Mouse (Mus musculus) C2C12 (cell line): ENCODE results near the gene Dhrs9. TPM values are rescaled to one million over a fixed set of nuclear protein-coding genes. Genes with fewer than 3 reads are reported as not detected.
A peak's percentile ranks its signal among the peaks of the same experiment; 100 is the strongest.

ENCODE experiments used
- H3K27me3 ChIP-seq: one replicate; pipeline ENCODE4 v1.6.1; 2011; ENCODE audit not compliant: control insufficient read depth, insufficient read depth, insufficient read length
- H3K36me3 ChIP-seq: one replicate; pipeline ENCODE4 v1.6.1; 2011; ENCODE audit not compliant: control insufficient read depth, insufficient read depth
- H3K4me3 ChIP-seq: one replicate; pipeline ENCODE4 v1.5.1; 2011; ENCODE audit warnings: mild to moderate bottlenecking, control low read depth; ENCODE audit not compliant: poor library complexity, insufficient read depth, severe bottlenecking
- H3K79me2 ChIP-seq: one replicate; pipeline ENCODE4 v1.6.1; 2011; ENCODE audit not compliant: control insufficient read depth, insufficient read depth
- H3K79me3 ChIP-seq: one replicate; pipeline ENCODE4 v1.6.1; 2011; ENCODE audit warnings: low read depth, control low read depth
- H3ac ChIP-seq: one replicate; pipeline ENCODE3; 2011; ENCODE audit warnings: low read depth; ENCODE audit not compliant: control insufficient read depth, insufficient read length
- CEBPB ChIP-seq: IDR thresholded peaks from one replicate; pipeline ENCODE4 v1.6.1; 2011; ENCODE audit warnings: low read depth, mild to moderate bottlenecking, control low read depth, moderate library complexity
- CTCF ChIP-seq: IDR thresholded peaks from one replicate; pipeline ENCODE4 v1.5.1; 2011; ENCODE audit not compliant: control insufficient read depth, insufficient read depth, insufficient read length
- FOSL1 ChIP-seq: IDR thresholded peaks from one replicate; pipeline ENCODE4 v1.8.0; 2011; ENCODE audit warnings: mild to moderate bottlenecking, low read length; ENCODE audit not compliant: poor library complexity, insufficient read depth, severe bottlenecking
- MAX ChIP-seq: IDR thresholded peaks from one replicate; pipeline ENCODE4 v1.6.1; 2011; ENCODE audit warnings: mild to moderate bottlenecking, control low read depth
- MYOD1 ChIP-seq: IDR thresholded peaks from one replicate; pipeline ENCODE4 v1.6.1; 2011; ENCODE audit warnings: low read depth; ENCODE audit not compliant: control insufficient read depth, insufficient read length
- MYOG ChIP-seq: IDR thresholded peaks from one replicate; pipeline ENCODE4 v1.6.1; 2011; ENCODE audit not compliant: control insufficient read depth, insufficient read length; ENCODE audit errors: extremely low read depth
- USF1 ChIP-seq: IDR thresholded peaks from one replicate; pipeline ENCODE4 v1.6.1; 2011; ENCODE audit warnings: low read depth, mild to moderate bottlenecking, control low read depth, moderate library complexity
- polyA plus RNA-seq: library from polyadenylated mRNA; unstranded; fragments of >200 nt; fragmentation: generic; extraction: Trizol; gene quantifications from one replicate; pipeline ENCODE4 v1.2.1, GENCODE M21; 2012; ENCODE audit warnings: missing spikeins

Gene Dhrs9
- polyA plus RNA-seq, 1 experiment = 0.97 TPM

DNA sequence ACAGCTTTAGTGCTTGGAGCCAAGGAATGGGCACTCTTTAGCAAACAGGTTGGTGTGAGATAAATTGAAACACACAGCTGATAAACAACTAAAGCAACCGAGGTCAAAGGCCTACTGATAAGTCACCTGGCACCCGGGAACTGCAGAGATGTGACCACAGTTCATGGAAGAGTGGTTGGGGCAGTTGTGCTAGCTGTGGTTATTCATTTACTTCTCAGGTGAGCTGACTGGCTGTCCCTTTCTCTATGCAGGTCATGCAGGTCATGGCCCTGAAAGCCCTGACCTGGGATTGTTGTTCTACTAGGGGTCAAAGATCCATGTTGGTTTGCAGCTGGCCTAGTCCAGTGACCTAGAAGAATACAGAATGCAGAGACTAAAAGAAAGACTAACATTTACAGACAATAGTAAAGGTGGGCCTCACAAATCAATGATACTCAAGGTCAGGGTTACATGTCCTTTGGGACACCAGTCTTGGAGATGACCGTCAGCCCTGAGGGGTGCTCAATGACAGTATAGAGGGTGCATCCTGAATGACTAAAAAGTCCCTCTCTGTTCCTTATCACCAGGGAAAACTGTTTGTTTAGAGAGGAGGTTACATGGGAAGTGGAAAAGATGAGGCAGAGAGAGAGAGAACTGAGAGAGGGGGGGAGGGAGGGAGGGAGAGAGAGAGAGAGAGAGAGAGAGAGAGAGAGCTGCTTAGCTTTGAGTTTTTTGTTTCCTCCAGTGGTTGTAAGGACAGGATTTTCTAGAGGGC is 6.0 kb downstream of the Dhrs9 start:
- no peaks in the 10 kb centered on the region for H3K27me3 ChIP-seq
- no peaks in the 10 kb centered on the region for H3K36me3 ChIP-seq
- no peak overlapping the region for H3K4me3 ChIP-seq
- no peak overlapping the region for H3ac ChIP-seq
- peaks cover 3% of the 10 kb centered on the region for H3K79me3 ChIP-seq
- TF ChIP-seq CEBPB = no peak
- TF ChIP-seq MYOD1 = no peak
- TF ChIP-seq MYOG = no peak
- TF ChIP-seq USF1 = no peak
- TF ChIP-seq CTCF = no peak
- TF ChIP-seq FOSL1 = no peak
- TF ChIP-seq MAX = no peak
- H3K79me2 ChIP-seq = no peaks in the 10 kb centered on the region

DNA sequence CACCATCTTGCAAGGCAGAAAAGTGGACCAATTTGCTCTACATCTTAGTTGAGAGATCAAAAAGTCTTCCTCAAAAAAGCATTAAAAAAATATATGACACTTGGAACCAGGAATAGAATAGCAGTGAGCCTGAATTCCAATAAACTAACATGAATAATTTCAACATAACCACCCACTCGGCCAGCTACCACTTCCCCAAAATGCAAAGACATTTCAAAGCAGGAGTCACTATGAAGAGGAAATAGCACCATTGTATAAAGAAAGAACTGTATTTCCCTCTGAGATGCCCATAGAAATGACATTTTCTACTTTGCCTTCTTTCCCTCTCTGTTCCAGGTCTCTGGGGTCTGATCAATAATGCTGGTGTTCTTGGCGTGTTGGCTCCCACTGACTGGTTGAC is 13.7 kb downstream of the Dhrs9 start:
- Histone ChIP-seq H3ac (no peak overlapping the region), H3K79me2 (no peaks in the 10 kb centered on the region)
- TF ChIP-seq MAX (no peak), MYOG (no peak), CEBPB (no peak), FOSL1 (no peak), USF1 (no peak), MYOD1 (no peak), CTCF (no peak)

DNA sequence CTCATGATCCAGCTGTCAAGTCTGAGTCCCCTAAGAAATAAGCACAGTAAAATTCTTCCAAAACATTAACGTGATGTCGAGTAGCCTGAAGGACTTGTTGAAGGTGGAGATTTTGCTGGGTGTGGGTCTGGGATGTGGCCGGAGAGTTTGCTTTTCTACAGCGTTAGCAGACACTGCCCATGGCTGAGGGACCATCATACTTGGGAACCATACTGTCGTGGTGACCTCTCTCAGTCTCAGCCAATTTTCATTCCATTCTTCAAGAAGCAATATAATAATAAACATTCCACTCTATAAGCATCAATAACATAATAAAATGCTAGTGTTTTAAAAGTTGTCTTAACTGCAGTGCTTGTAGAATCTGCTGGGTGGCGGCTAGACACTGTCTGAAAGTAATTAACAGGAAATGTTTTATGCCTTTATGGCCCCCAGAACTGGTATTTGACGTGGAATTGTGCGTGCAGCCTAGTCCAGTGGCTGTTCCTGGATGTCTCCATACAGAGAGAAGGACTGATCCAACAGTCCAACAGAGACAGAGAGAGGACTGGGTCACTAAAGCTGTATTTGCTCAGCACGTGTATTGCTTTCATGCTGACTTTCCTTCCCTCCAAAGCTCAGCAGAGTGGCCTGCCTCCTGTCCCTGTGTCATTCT is 15.5 kb downstream of the Dhrs9 start:
- no peak overlapping the region for H3ac ChIP-seq
- no peaks in the 10 kb centered on the region for H3K79me2 ChIP-seq
- no peak for TF ChIP-seq USF1
- TF ChIP-seq CEBPB = no peak
- no peak for TF ChIP-seq MAX
- no peak for TF ChIP-seq MYOG
- no peak for TF ChIP-seq CTCF
- TF ChIP-seq MYOD1 = no peak
- TF ChIP-seq FOSL1 = no peak
- H3K4me3 ChIP-seq = no peak overlapping the region
- H3K79me3 ChIP-seq = no peaks in the 10 kb centered on the region
- H3K27me3 ChIP-seq = no peaks in the 10 kb centered on the region
- H3K36me3 ChIP-seq = no peaks in the 10 kb centered on the region

More for the DNA sequence above, 13.7 kb downstream of the Dhrs9 start:
- H3K36me3 ChIP-seq = no peaks in the 10 kb centered on the region
- no peak overlapping the region for H3K4me3 ChIP-seq
- no peaks in the 10 kb centered on the region for H3K27me3 ChIP-seq
- no peaks in the 10 kb centered on the region for H3K79me3 ChIP-seq

DNA sequence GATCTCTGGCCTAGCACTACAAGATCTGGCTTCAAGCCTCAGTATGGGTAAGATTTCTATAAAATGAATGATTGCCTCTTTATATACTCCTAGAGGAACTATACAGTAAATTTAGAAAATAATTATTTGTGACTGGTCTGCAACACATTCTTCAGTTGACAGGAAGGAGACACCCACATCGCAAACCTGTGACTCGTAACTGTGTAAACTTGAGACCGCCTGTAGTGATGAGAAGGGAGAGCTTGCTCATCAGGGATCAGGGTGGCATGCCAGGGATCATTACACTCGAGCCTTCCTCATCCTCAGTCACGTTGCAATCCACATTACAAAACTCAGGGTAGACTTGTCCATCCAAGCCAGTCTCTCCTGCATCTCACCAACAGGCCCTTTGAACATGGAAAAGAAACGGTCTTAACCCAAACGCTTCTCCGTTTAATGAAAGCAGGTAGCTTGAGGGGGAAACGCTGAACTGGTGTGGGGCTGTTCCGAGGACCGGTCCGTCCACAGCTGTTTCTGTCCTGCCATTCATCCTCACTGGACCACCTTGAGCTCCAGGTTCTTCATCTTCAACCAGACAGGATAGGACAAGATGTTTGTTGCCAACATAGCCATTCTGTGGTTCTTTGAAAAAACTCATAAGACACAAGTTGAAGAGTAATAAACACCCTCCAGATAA is 16.7 kb downstream of the Dhrs9 start:
- H3K36me3 ChIP-seq = peaks cover 4% of the 10 kb centered on the region
- no peaks in the 10 kb centered on the region for H3K79me2 ChIP-seq
- peak; percentile 63 for TF ChIP-seq FOSL1
- peak; percentile 44 for TF ChIP-seq MAX
- no peak for TF ChIP-seq USF1
- TF ChIP-seq MYOD1 = no peak
- TF ChIP-seq CTCF = no peak
- TF ChIP-seq MYOG = no peak
- no peak for TF ChIP-seq CEBPB
- H3ac ChIP-seq = no peak overlapping the region
- no peaks in the 10 kb centered on the region for H3K79me3 ChIP-seq
- no peaks in the 10 kb centered on the region for H3K27me3 ChIP-seq
- no peak overlapping the region for H3K4me3 ChIP-seq

DNA sequence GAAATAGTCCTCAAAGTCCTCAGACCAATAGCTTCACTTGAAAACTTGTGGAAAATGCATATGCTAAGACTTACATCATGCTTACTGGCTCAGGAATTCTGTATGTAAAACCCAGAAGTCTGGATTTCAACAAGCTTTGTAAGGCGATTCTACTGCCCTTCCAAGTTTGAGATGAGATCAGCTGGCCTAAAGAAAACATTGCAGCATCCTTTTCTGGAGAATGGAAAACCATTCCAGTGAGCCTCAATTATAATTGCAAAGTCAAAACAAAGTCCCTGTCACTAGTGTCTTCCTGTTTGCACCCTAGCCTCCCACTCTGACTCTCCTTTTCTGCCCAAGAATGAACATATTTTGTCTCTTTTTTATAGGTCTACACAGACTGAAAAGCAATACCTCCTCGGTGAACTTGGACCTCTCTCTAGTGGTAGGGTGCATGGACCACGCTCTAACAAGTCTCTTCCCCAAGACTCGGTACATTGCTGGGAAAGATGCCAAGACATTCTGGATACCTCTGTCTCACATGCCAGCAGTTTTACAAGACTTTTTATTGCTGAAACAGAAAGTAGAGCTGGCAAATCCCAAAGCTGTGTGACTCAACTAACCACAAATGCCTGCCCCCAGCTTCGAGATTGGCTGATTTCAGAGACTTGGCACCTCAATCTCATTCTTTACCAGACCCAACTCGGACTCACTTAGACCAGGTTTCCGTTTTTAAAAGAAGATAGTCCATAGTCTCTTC is 20.8 kb downstream of the Dhrs9 start:
- Histone ChIP-seq H3K79me3 (no peaks in the 10 kb centered on the region), H3K4me3 (no peak overlapping the region), H3K79me2 (no peaks in the 10 kb centered on the region), H3K27me3 (no peaks in the 10 kb centered on the region), H3K36me3 (peaks cover 10% of the 10 kb centered on the region), H3ac (no peak overlapping the region)
- TF ChIP-seq CTCF (no peak), MYOD1 (no peak), USF1 (peak; percentile 1), CEBPB (peak; percentile 27), FOSL1 (peak; percentile 42), MAX (peak; percentile 57)
